Comparison of ENCODE assay signal across 8 mouse cellular contexts in genomic region chr12:83950840-83951701, GRCm38 (mm10). TPM values are rescaled to one million over a fixed set of nuclear protein-coding genes. Genes with fewer than 3 reads are reported as not detected.
A peak's percentile ranks its signal among the peaks of the same experiment; 100 is the strongest.
DNase-seq lines count a peak whose midpoint lies in the region; ATAC-seq and TF ChIP-seq lines count a peak whose summit lies in the region.

No protein-coding gene starts in this region.

- ATAC-seq in embryonic facial prominence, embryonic 12.5 days (ENCODE audit: insufficient number of reproducible peaks, insufficient read depth, low FRiP score, low TSS enrichment): peak; percentile 55; the same call in 1 of the 2 replicates
- peak; percentile 60 for ATAC-seq in heart, embryonic 14.5 days (ENCODE audit: insufficient number of reproducible peaks, insufficient read depth, low FRiP score, low read depth)
- ATAC-seq in lung, embryonic 16.5 days (ENCODE audit: low read depth): peak; percentile 58

- DNase-seq in adrenal gland, postnatal 14 days: peak; percentile 67
- peak; percentile 59 to 67 for DNase-seq in kidney, postnatal 4 days
- peak; percentile 51 for DNase-seq in ovary, postnatal 36 days (ENCODE audit: low spot score)
- peak; percentile 57 for DNase-seq in yolk sac, embryonic 10.5 days (ENCODE audit: low spot score)

- H3K4me1 ChIP-seq in ES-Bruce4 (ENCODE audit: control insufficient read depth, insufficient read depth, low read length): peaks cover 4% of the 10 kb centered on the region
- H3K4me1 ChIP-seq in embryonic facial prominence, embryonic 12.5 days: peaks cover 18% of the 10 kb centered on the region
- H3K4me1 ChIP-seq in heart, embryonic 14.5 days (ENCODE audit: control insufficient read depth in 2 of 2, insufficient read depth in 2 of 2, low read length in 2 of 2): peaks cover 13 to 17% of the 10 kb centered on the region in 2 experiments
- peaks cover 19% of the 10 kb centered on the region for H3K4me1 ChIP-seq in lung, embryonic 16.5 days (replicated peaks; ENCODE audit: control insufficient read depth, insufficient read depth, low read length)

- no peak for TF ChIP-seq POLR2A in ES-Bruce4 (IDR thresholded peaks at IDR 0.05; ENCODE audit: insufficient read depth, low read length)

- H3K36me3 ChIP-seq in ES-Bruce4 (ENCODE audit: control insufficient read depth, insufficient read depth, low read length, poor library complexity, severe bottlenecking): peaks cover 9% of the 10 kb centered on the region
- peaks cover 10% of the 10 kb centered on the region for H3K36me3 ChIP-seq in embryonic facial prominence, embryonic 12.5 days
- peaks cover 18% of the 10 kb centered on the region for H3K36me3 ChIP-seq in heart, embryonic 14.5 days (ENCODE audit: control insufficient read depth, insufficient read depth, low read length)
- H3K36me3 ChIP-seq in lung, embryonic 16.5 days (ENCODE audit: control insufficient read depth, insufficient read depth, low read length): no peaks in the 10 kb centered on the region

- WGBS in embryonic facial prominence, embryonic 12.5 days: under 1% methylated on average over 109 of the region's 116 CpGs
- WGBS in heart, embryonic 14.5 days: under 1% methylated on average over 106 of the region's 116 CpGs
- under 1% methylated on average over 111 of the region's 116 CpGs for whole genome bisulfite sequencing in lung, embryonic 16.5 days

- no peaks in the 10 kb centered on the region for H3K9me3 ChIP-seq in ES-Bruce4 (replicated peaks; ENCODE audit: control insufficient read depth, insufficient read depth, low read length, poor library complexity, severe bottlenecking)
- H3K9me3 ChIP-seq in embryonic facial prominence, embryonic 12.5 days: no peaks in the 10 kb centered on the region
- no peaks in the 10 kb centered on the region for H3K9me3 ChIP-seq in heart, embryonic 14.5 days (ENCODE audit: control insufficient read depth, low read length)
- 0 out of 2 replicates have a peak, but pooled peaks cover 5% of the 10 kb centered on the region for H3K9me3 ChIP-seq in lung, embryonic 16.5 days (ENCODE audit: control insufficient read depth, low read length)

- no peak for TF ChIP-seq CTCF in ES-Bruce4 (IDR thresholded peaks at IDR 0.05; ENCODE audit: low read depth, low read length)

- H3K4me3 ChIP-seq in ES-Bruce4 (ENCODE audit: low read depth, low read length): peak overlapping the region; percentile 66
- peak overlapping the region; percentile 83 for H3K4me3 ChIP-seq in embryonic facial prominence, embryonic 12.5 days
- H3K4me3 ChIP-seq in heart, embryonic 14.5 days (ENCODE audit: control insufficient read depth in 1 of 2, insufficient read depth in 1 of 2, low read depth in 1 of 2, low read length in 2 of 2): peak overlapping the region; percentile 75 to 92
- peak overlapping the region; percentile 92 for H3K4me3 ChIP-seq in lung, embryonic 16.5 days (ENCODE audit: low read length)

- no peaks in the 10 kb centered on the region for H3K27me3 ChIP-seq in ES-Bruce4 (ENCODE audit: control insufficient read depth, insufficient read depth, low read length, poor library complexity, severe bottlenecking)
- H3K27me3 ChIP-seq in embryonic facial prominence, embryonic 12.5 days: no peaks in the 10 kb centered on the region
- no peaks in the 10 kb centered on the region for H3K27me3 ChIP-seq in heart, embryonic 14.5 days (ENCODE audit: control insufficient read depth, insufficient read depth, low read length)
- H3K27me3 ChIP-seq in lung, embryonic 16.5 days (ENCODE audit: control insufficient read depth, insufficient read depth, low read depth, low read length): no peaks in the 10 kb centered on the region

- H3K4me2 ChIP-seq in embryonic facial prominence, embryonic 12.5 days (replicated peaks): peak overlapping the region; percentile 90
- H3K4me2 ChIP-seq in heart, embryonic 14.5 days (ENCODE audit: low read length): peak overlapping the region; percentile 98
- H3K4me2 ChIP-seq in lung, embryonic 16.5 days (ENCODE audit: low read depth, low read length): peak overlapping the region; percentile 98

- peak overlapping the region; percentile 75 for H3K9ac ChIP-seq in ES-Bruce4 (ENCODE audit: low read depth, poor library complexity, severe bottlenecking)
- peak overlapping the region; percentile 74 for H3K9ac ChIP-seq in embryonic facial prominence, embryonic 12.5 days
- peak overlapping the region; percentile 86 for H3K9ac ChIP-seq in heart, embryonic 14.5 days (ENCODE audit: low read length)
- peak overlapping the region; percentile 88 for H3K9ac ChIP-seq in lung, embryonic 16.5 days (ENCODE audit: low read length)

- no peak overlapping the region for H3K27ac ChIP-seq in ES-Bruce4 (ENCODE audit: insufficient read depth, low read length)
- H3K27ac ChIP-seq in embryonic facial prominence, embryonic 12.5 days: peak overlapping the region; percentile 73
- peak overlapping the region; percentile 53 to 72 for H3K27ac ChIP-seq in heart, embryonic 14.5 days (replicated peaks in 1 of 2; ENCODE audit: control insufficient read depth in 1 of 2, insufficient read depth in 1 of 2, low read depth in 2 of 2, low read length in 2 of 2)
- H3K27ac ChIP-seq in lung, embryonic 16.5 days (ENCODE audit: low read length): peak overlapping the region; percentile 79

- no peak for TF ChIP-seq EP300 in ES-Bruce4 (IDR thresholded peaks at IDR 0.05; ENCODE audit: insufficient read depth, low read depth, low read length)

RNA-seq across cellular contexts. Expression of gene Riox1, which starts 0.7 kb away (rescaled TPM):
- 13.0 and 13.7 TPM in 2 replicates for polyA plus RNA-seq in ES-Bruce4 (2011; ENCODE audit: insufficient read depth, insufficient read length, low read depth, missing spikeins)
- 13.8 and 15.0 TPM in 2 replicates for total RNA-seq in adrenal gland, postnatal 14 days (2021)
- 19.6 and 22.6 TPM in 2 replicates for polyA plus RNA-seq in embryonic facial prominence, embryonic 12.5 days (2016; fragmentation: Nextera tagmentation; extraction: Ambion mirVana)
- 7.8 and 9.2 TPM in 2 replicates for polyA plus RNA-seq in heart, embryonic 14.5 days (2014; fragmentation: Nextera tagmentation; extraction: Ambion mirVana)
- 8.1 and 8.9 TPM in 2 replicates for polyA plus RNA-seq in lung, embryonic 16.5 days (2015; fragmentation: Nextera tagmentation; extraction: Ambion mirVana)

RNA-seq across cellular contexts. Expression of gene Numb, which starts 29.3 kb away (rescaled TPM):
- polyA plus RNA-seq in ES-Bruce4 (2011; ENCODE audit: insufficient read depth, insufficient read length, low read depth, missing spikeins): 43.5 and 47.3 TPM in 2 replicates
- 40.7 and 47.3 TPM in 2 replicates for total RNA-seq in adrenal gland, postnatal 14 days (2021)
- 38.7 and 40.2 TPM in 2 replicates for polyA plus RNA-seq in embryonic facial prominence, embryonic 12.5 days (2016; fragmentation: Nextera tagmentation; extraction: Ambion mirVana)
- polyA plus RNA-seq in heart, embryonic 14.5 days (2014; fragmentation: Nextera tagmentation; extraction: Ambion mirVana): 29.9 and 31.8 TPM in 2 replicates
- polyA plus RNA-seq in lung, embryonic 16.5 days (2015; fragmentation: Nextera tagmentation; extraction: Ambion mirVana): 46.1 and 46.6 TPM in 2 replicates

RNA-seq across cellular contexts. Expression of gene Heatr4, which starts 33.6 kb away (rescaled TPM):
- not detected in 2 replicates for polyA plus RNA-seq in ES-Bruce4 (2011; ENCODE audit: insufficient read depth, insufficient read length, low read depth, missing spikeins)
- total RNA-seq in adrenal gland, postnatal 14 days (2021): not detected in 2 replicates
- polyA plus RNA-seq in embryonic facial prominence, embryonic 12.5 days (2016; fragmentation: Nextera tagmentation; extraction: Ambion mirVana): not detected in 2 replicates
- polyA plus RNA-seq in heart, embryonic 14.5 days (2014; fragmentation: Nextera tagmentation; extraction: Ambion mirVana): not detected in 2 replicates
- polyA plus RNA-seq in lung, embryonic 16.5 days (2015; fragmentation: Nextera tagmentation; extraction: Ambion mirVana): not detected in 2 replicates

RNA-seq across cellular contexts. Expression of gene Acot2, which starts 36.6 kb away (rescaled TPM):
- 6.5 and 6.7 TPM in 2 replicates for polyA plus RNA-seq in ES-Bruce4 (2011; ENCODE audit: insufficient read depth, insufficient read length, low read depth, missing spikeins)
- 31.7 and 39.1 TPM in 2 replicates for total RNA-seq in adrenal gland, postnatal 14 days (2021)
- polyA plus RNA-seq in embryonic facial prominence, embryonic 12.5 days (2016; fragmentation: Nextera tagmentation; extraction: Ambion mirVana): 19.3 and 20.8 TPM in 2 replicates
- polyA plus RNA-seq in heart, embryonic 14.5 days (2014; fragmentation: Nextera tagmentation; extraction: Ambion mirVana): 79.5 and 81.2 TPM in 2 replicates
- polyA plus RNA-seq in lung, embryonic 16.5 days (2015; fragmentation: Nextera tagmentation; extraction: Ambion mirVana): 40.9 and 43.6 TPM in 2 replicates

RNA-seq across cellular contexts. Expression of gene Acot1, which starts 58.2 kb away (rescaled TPM):
- 36.4 and 48.7 TPM in 2 replicates for polyA plus RNA-seq in ES-Bruce4 (2011; ENCODE audit: insufficient read depth, insufficient read length, low read depth, missing spikeins)
- total RNA-seq in adrenal gland, postnatal 14 days (2021): 8.0 and 20.7 TPM in 2 replicates
- polyA plus RNA-seq in embryonic facial prominence, embryonic 12.5 days (2016; fragmentation: Nextera tagmentation; extraction: Ambion mirVana): 37.2 and 39.7 TPM in 2 replicates
- 30.0 and 31.9 TPM in 2 replicates for polyA plus RNA-seq in heart, embryonic 14.5 days (2014; fragmentation: Nextera tagmentation; extraction: Ambion mirVana)
- 82.2 and 86.7 TPM in 2 replicates for polyA plus RNA-seq in lung, embryonic 16.5 days (2015; fragmentation: Nextera tagmentation; extraction: Ambion mirVana)
